Mouse (Mus musculus) liver, adult 2 months (tissue): ENCODE data around the gene Slc50a1.

ENCODE experiments used
- CTCF ChIP-seq: fragments of 200-500 bp; IDR thresholded peaks from 2 replicates; pipeline ENCODE4 v1.5.1; 2011; ENCODE audit warnings: low read depth, low read length, control low read depth
- POLR2A ChIP-seq: fragments of 200-500 bp; IDR thresholded peaks from 2 replicates; pipeline ENCODE4 v1.6.1; 2011; ENCODE audit warnings: low read length, control low read depth; ENCODE audit not compliant: insufficient read depth; ENCODE audit errors: extremely low read depth

DNA sequence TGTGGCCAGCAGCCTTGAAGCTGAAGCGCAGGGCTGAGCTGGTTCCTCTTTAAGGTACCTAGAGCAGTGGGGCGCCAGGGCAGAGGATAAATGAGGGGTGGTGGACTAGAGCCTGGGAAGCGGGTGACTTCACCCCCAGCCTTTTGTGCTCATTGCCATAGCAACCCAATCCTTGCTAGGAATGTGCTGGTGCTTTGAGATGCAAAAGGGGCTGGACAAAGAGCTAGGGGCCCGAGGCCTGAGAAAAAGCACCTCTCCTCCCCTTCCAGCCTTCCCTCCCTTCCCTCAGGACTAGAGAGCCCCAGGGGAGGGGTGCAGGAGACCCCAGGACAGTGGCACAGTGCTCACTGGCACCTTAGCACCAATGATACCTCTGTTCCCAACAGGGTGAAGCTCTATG, 44.5 kb downstream of the Slc50a1 start:
- TF ChIP-seq POLR2A = no peak
- TF ChIP-seq CTCF = no peak
